Mouse (Mus musculus) G1E (cell line): ENCODE data around the gene Ciapin1. TPM values are rescaled to one million over a fixed set of nuclear protein-coding genes. Genes with fewer than 3 reads are reported as not detected.

Source experiments
- ATAC-seq: 2 replicates; pipeline ENCODE4 v1.8.0; 2016; ENCODE audit warnings: mild to moderate bottlenecking; ENCODE audit not compliant: insufficient number of reproducible peaks, poor library complexity, low FRiP score, severe bottlenecking; ENCODE audit errors: extremely low read depth
- DNase-seq: peaks from one replicate; pipeline ENCODE4 v3.0.0; 2012; ENCODE audit warnings: low spot score
- H3K27me3 ChIP-seq: 2 replicates; pipeline ENCODE4 v1.6.1; 2012; ENCODE audit warnings: mild to moderate bottlenecking, low read length, inconsistent platforms; ENCODE audit not compliant: insufficient read depth
- H3K36me3 ChIP-seq: replicated peaks from 2 replicates; pipeline ENCODE3; 2012; ENCODE audit warnings: mild to moderate bottlenecking, inconsistent platforms
- H3K4me1 ChIP-seq: 2 replicates; pipeline ENCODE4 v1.6.1; 2012; ENCODE audit warnings: low read depth, low read length, inconsistent platforms, mixed read lengths; ENCODE audit not compliant: insufficient read depth
- H3K4me3 ChIP-seq: 2 replicates; pipeline ENCODE4 v1.5.1; 2012; ENCODE audit warnings: low read depth, mild to moderate bottlenecking, inconsistent platforms, low read length, moderate library complexity, mixed read lengths
- H3K9me3 ChIP-seq: replicated peaks from 2 replicates; pipeline ENCODE4 v1.6.1; 2012; ENCODE audit warnings: inconsistent platforms
- CTCF ChIP-seq: IDR thresholded peaks from 2 replicates; pipeline ENCODE4 v1.5.1; 2012; ENCODE audit warnings: low read depth, low read length, inconsistent platforms, mixed read lengths
- GATA1 ChIP-seq: IDR thresholded peaks from 2 replicates; pipeline ENCODE4 v1.6.1; 2012; ENCODE audit warnings: borderline replicate concordance, low read length, inconsistent platforms, mixed read lengths
- GATA2 ChIP-seq: IDR thresholded peaks from 2 replicates; pipeline ENCODE4 v1.6.1; 2012; ENCODE audit warnings: low read depth, low read length, inconsistent platforms, borderline replicate concordance
- POLR2AphosphoS5 ChIP-seq: IDR thresholded peaks from 2 replicates; pipeline ENCODE4 v1.6.1; 2012; ENCODE audit warnings: low read depth, low read length, inconsistent platforms; ENCODE audit not compliant: insufficient replicate concordance
- TAL1 ChIP-seq: conservative IDR thresholded peaks from 2 replicates; pipeline ENCODE4 v1.6.1; 2012; ENCODE audit warnings: low read depth, low read length, inconsistent platforms, mixed read lengths
- polyA plus RNA-seq: library from polyadenylated mRNA; stranded (reverse); fragments of >175 nt; gene quantifications from 2 replicates; pipeline ENCODE4 v1.2.3, GENCODE M21; 2012
- total RNA-seq, 2 experiments: library from RNA; stranded (forward) in 1 of 2; stranded (reverse) in 1 of 2; fragments of 200-1000 nt in 1 of 2; fragments of >200 nt in 1 of 2; fragmentation: Nextera tagmentation in 1 of 2; gene quantifications; 2 replicates each; pipeline ENCODE4 v1.2.3; 2014 to 2017

Gene Ciapin1
- total and polyA plus RNA-seq, 3 experiments, result 54.0 to 629 (median 75.9) TPM

DNA sequence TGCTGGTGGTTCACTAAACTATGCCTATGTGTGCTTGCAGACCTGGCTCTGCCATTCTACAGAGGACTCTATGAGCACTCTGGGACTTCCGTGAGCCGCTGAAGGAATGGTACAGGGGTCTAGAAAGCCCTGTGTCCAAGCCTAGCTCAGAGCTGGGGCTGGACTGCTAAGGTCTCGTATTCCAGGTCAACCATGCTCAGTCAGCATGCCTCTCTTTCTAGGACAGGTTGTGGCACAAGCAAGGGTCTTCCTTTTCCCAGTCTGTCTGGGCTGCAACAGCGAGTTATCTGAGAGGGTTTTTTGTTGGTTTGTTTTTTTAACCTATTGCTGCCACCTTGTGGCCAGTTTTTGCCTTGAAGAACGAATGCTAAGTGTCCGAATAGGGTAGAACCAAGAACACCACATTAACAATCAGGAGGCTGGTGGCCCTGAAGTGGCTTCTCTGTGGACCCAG, 25.5 kb downstream of the Ciapin1 start:
- DNase-seq (peak; percentile 57), ATAC-seq (no peak)
- H3K4me3 ChIP-seq, result no peak overlapping the region

DNA sequence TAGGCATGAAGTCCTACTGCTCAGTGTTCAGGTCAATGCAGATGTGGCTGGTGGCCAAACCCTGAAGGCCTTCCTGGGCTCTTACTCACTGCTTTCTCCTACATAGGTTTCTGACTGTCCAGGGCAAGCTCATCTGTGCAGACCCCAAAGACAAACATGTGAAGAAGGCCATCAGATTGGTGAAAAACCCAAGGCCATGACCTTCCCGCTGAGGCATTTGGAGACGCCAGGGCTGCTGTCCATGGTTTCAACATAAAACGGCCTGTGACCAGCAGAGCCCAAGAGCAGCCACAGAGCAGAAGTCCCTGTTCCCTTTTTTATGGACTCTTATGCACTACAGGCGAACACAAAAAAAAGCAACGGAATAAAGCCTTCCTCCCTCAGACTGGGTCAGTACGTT, 26.5 kb downstream of the Ciapin1 start:
- peaks cover 9% of the 10 kb centered on the region for H3K27me3 ChIP-seq
- no peak for TF ChIP-seq POLR2AphosphoS5
- TF ChIP-seq GATA2, result no peak
- no peak for TF ChIP-seq CTCF
- no peak for TF ChIP-seq GATA1
- no peak for TF ChIP-seq TAL1
- no peaks in the 10 kb centered on the region for H3K9me3 ChIP-seq
- DNase-seq (no peak), ATAC-seq (no peak)
- H3K4me3 ChIP-seq, result no peak overlapping the region
- H3K36me3 ChIP-seq, result peaks cover 2% of the 10 kb centered on the region
- no peaks in the 10 kb centered on the region for H3K4me1 ChIP-seq

More for the DNA sequence above, 25.5 kb downstream of the Ciapin1 start:
- peaks cover 10% of the 10 kb centered on the region for H3K36me3 ChIP-seq
- TF ChIP-seq CTCF (no peak), GATA2 (no peak), GATA1 (no peak), POLR2AphosphoS5 (no peak), TAL1 (no peak)
- H3K9me3 ChIP-seq, result no peaks in the 10 kb centered on the region
- no peaks in the 10 kb centered on the region for H3K4me1 ChIP-seq
- H3K27me3 ChIP-seq, result peaks cover 4% of the 10 kb centered on the region

DNA sequence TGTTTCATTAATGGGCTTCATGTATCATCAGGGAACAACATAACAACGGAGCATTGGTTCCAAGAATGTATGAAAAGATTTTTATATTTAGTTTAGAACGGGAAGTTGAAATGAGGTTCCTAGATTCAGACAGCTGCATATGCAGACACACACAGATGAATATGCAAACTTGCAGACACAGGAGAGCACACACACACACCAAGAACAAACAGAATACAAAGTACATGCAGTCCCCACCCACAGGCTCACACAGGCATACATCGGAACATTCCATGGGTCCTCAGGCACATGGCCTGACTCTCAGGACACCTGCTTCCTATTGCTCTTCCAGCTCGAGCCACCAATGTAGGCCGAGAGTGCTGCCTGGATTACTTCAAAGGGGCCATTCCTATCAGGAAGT, 27.3 kb downstream of the Ciapin1 start:
- TF ChIP-seq GATA2, result no peak
- TF ChIP-seq CTCF, result no peak
- no peak for TF ChIP-seq GATA1
- TF ChIP-seq POLR2AphosphoS5, result no peak
- no peak for TF ChIP-seq TAL1
- ATAC-seq (no peak), DNase-seq (no peak)
- H3K4me3 ChIP-seq, result no peak overlapping the region
- peaks cover 2% of the 10 kb centered on the region for H3K36me3 ChIP-seq
- no peaks in the 10 kb centered on the region for H3K9me3 ChIP-seq
- no peaks in the 10 kb centered on the region for H3K4me1 ChIP-seq
- H3K27me3 ChIP-seq, result peaks cover 9% of the 10 kb centered on the region

- no peak within 1 kb of the TSS for H3K4me3 ChIP-seq
- TF ChIP-seq CTCF (no peak), TAL1 (no peak), POLR2AphosphoS5 (no peak), GATA1 (no peak), GATA2 (no peak)
Measured at GRCm38 (mm10) chr8:94810153-94810552, 28.0 kb downstream of the Ciapin1 start, which contains the start of gene Ccl17. Ccl17 (plus strand) TSS chr8:94810453.

DNA sequence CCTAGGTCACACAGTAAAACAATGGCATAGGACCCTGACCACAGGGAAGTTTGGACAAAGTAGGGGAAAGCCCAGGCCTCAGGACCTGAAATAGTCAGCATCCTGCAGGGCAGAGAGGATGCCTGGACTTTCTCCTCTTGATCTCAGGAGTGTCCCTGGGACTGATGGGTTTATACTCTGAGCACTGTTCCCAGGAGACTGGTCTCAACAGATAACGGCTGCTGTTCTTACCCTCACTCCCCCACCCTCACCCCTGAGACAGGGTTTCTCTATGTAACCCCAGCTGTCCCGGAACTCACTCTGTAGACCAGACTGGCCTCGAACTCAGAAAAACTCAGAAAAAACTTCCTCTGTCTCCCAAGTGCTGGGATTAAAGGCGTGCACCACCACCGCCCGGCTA, 29.8 kb downstream of the Ciapin1 start:
- DNase-seq (no peak), ATAC-seq (no peak)
- TF ChIP-seq GATA1 (no peak), POLR2AphosphoS5 (no peak), CTCF (no peak), TAL1 (no peak), GATA2 (no peak)
- Histone ChIP-seq H3K27me3 (peaks cover 11% of the 10 kb centered on the region), H3K4me3 (no peak overlapping the region), H3K9me3 (no peaks in the 10 kb centered on the region), H3K36me3 (no peaks in the 10 kb centered on the region), H3K4me1 (peaks cover 3% of the 10 kb centered on the region)

More at GRCm38 (mm10) chr8:94810153-94810552, 28.0 kb downstream of the Ciapin1 start, which contains the start of gene Ccl17:
- DNase-seq, result no peak
- peaks cover 2% of the 10 kb centered on the region for H3K36me3 ChIP-seq
- ATAC-seq, result no peak
- H3K9me3 ChIP-seq, result no peaks in the 10 kb centered on the region
- H3K4me1 ChIP-seq, result no peaks in the 10 kb centered on the region; the same call in 1 of the 2 replicates
- peaks cover 9% of the 10 kb centered on the region for H3K27me3 ChIP-seq

GRCm38 (mm10) chr8:94807506-94807905, 30.7 kb downstream of the Ciapin1 start:
- Histone ChIP-seq H3K36me3 (no peaks in the 10 kb centered on the region), H3K9me3 (no peaks in the 10 kb centered on the region), H3K27me3 (peaks cover 11% of the 10 kb centered on the region), H3K4me3 (no peak overlapping the region), H3K4me1 (peaks cover 3% of the 10 kb centered on the region)
- TF ChIP-seq GATA1 (no peak), CTCF (no peak), TAL1 (no peak), GATA2 (no peak), POLR2AphosphoS5 (no peak)
- DNase-seq, result no peak
- ATAC-seq, result no peak
